Mouse (Mus musculus) mesoderm, embryonic 11.5 days (tissue): ENCODE measurements around the gene Igsf3.
"Not testable (repeated sequence)": the region's sequence is repeated elsewhere in the genome, so short reads cannot be mapped to it uniquely, and the experiment has no call there.

ENCODE experiments used
- DNase-seq: peaks from one replicate; pipeline ENCODE4 v3.0.0-alpha.2; 2012; ENCODE audit warnings: low read depth, low spot score

The Igsf3 gene

DNA sequence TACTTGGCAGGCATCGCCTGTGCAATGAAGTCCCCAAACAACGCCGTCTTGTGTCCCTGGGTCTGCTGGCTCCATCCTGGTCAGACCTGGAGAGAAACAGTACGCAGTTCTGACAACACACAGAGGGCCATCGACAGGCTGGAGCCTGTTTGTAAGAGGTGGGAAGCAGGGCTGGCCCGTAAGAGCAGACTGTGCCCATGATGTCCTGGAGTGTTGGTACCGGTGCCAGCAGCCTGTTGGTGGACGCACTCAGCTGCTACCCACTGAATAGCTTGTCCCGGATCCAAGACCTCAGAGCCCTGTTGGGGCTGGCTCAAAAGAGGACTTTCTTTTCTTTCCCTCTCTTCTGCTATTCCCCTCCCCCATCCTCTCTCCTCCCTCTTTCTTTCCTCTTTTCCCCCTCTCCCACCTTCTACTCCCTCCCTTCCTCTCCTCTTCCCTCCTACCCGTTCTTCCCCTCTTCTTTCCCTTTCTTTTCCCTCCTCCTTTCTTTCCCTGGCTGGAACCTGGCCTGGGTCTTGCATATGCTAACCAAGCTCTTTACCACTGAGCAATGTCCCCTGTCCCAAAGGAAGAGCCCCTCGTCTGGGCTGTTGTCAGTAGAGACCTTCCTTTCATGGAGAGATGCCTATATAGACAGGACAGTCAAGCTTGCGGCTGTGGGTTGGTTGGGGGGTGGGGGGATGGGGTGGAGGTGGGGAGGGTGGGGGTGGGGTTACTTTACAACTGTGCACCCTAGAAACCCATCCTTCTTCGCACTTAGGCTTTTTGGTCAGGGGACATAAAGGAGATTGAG, 27.9 kb downstream of the Igsf3 start:
- DNase-seq, result no peak

GRCm38 (mm10) chr3:101405495-101405894, 28.6 kb downstream of the Igsf3 start:
- no peak for DNase-seq

GRCm38 (mm10) chr3:101406097-101406496, 29.2 kb downstream of the Igsf3 start:
- no peak for DNase-seq

- no peak for DNase-seq
These were observed 30.7 kb downstream of the Igsf3 start for GRCm38 (mm10) chr3:101407568-101407967.

- DNase-seq, result peak; percentile 40
These were observed 32.3 kb downstream of the Igsf3 start for GRCm38 (mm10) chr3:101408953-101409750.

DNA sequence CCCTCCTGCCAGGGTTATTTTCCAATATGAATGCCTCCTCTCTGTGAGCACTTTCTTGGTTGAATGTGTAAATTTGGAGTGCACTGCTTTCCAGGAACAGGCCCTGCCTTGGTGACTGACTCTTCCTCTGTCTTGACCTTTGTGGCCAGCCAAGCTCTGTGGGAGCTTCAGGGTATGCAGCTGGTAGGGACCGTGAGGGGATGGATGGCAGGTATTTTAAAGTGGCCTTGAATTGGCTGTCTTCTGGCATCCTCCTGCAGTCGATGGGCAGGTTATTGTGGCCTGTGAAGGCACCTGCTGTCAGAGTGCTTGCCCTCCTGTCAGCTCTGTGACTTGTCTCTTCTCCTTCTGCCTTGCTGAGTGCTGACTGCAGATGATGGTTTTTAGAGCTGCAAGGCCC, 33.3 kb downstream of the Igsf3 start:
- DNase-seq, result no peak

- no peak for DNase-seq
These were observed 33.9 kb downstream of the Igsf3 start for GRCm38 (mm10) chr3:101410745-101411144.

- DNase-seq, result no peak
These were observed 34.7 kb downstream of the Igsf3 start for GRCm38 (mm10) chr3:101411626-101412025.

GRCm38 (mm10) chr3:101412115-101412514, 35.2 kb downstream of the Igsf3 start:
- no peak for DNase-seq

- DNase-seq, result not testable (repeated sequence)
These were observed 36.1 kb downstream of the Igsf3 start for GRCm38 (mm10) chr3:101413013-101413412.

DNA sequence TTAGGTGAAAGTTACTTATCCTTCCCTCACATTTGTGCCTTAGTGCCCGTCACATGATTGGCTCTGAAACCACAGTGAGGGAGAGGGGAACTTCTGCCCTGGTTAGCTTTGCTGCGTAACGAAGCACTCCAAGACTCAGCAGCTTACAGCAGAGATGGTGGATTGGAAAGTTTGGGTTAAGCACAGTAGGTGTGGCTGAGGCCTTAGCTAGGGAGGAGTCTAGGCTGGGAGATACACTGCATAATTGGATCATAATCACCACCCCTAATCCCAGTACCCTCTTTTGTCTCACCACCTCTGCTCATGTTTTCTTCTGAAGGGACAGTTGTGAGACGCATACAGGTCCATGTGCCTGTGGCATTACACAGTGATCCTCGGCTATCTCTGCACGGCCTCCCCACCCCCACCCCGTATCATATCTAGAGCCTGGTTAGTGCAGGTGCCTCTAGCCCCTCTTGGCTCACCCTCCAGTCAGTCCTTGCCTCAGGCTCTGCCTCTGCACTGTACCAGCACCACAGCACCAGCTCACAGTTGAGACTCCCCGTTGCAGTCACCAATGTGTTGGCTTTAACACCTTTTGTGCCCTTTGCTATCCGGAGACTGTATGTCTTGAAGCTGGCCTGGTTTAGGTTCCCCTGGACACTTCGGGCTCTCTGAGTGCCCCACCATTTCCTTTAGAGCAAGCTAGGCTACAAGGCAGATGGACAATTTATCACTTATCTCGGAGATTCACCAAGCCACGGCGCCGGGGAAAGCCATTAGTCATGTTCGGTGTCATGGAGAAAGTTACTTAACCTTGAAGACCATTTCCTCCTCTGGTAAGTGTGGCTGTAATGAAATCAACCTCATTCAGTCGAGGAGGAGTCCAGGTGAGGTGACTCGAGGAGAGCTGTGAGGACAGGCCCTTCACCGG, 42.1 kb downstream of the Igsf3 start:
- no peak for DNase-seq

DNA sequence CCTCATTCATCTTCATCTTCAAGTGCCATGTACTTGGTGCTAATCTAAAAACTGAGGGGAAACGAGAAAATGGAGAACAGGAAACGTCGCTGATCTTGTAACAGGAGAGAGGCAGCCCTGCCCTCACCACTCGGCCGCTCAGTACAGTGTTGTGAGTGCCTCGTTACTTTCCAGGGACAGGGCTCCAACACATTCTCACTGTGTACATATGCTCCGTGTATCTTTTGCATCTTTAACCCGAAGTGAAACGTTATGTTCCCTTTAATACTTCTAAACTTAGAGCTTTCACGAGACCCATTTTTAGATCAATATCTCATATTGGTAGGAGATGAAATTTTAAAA, 42.7 kb downstream of the Igsf3 start:
- no peak for DNase-seq

DNA sequence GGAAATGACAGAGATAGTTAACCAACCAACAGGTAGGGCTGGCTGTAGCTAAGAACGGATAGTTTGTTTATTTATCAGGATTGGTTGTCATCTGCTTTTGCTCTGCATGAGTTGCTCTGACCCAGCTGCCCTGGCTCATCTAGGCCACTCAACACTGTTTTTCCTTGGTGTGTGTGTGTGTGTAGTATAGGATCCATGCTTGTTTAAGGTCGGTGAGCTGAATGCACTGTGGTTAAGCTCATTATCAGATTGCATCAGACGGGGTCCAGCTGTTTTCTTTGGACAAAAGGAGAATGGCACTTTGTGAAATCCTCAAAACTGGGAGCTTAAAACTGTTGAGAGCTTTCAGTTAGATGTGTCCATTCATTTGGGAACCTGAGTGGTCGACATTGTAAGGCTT, 46.3 kb downstream of the Igsf3 start:
- DNase-seq, result no peak

GRCm38 (mm10) chr3:101424295-101424885, 47.5 kb downstream of the Igsf3 start:
- no peak for DNase-seq

DNA sequence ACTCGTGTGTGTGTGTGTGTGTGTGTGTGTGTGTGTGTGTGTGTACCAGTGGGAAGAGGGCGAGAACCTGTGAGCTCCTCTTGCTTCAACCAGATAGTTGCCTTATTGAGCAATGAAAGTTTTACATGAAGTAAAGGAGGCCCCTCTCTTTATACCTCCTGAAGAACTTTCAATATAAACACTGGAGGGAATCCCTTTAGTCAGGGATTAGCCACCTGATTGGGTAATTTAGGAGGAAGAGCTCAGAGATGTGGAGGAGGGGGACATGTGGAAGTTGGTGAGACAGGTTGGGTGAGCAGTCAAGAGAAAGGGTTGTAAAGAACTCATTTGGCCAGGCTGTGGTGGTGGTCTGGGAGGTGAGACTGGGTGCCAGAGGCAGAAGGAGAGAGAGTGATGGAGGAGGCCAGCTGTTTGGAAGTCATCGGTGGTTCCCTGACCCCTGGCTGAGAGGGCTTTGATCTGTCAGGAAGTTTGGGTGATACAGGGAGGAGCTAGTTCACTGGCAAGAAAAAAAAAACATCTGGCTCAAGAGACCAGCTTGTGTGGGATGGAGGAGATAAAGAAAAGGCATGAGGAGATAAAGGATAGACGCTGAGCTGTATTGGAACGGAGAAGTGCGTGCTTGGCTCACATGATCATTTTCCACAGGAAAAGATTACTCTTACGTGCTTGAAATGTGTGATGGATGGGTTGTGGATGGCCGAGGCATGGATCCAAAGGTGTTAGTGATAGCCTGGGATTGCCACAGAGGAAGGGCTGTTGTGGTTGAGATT, 53.3 kb downstream of the Igsf3 start:
- no peak for DNase-seq

DNA sequence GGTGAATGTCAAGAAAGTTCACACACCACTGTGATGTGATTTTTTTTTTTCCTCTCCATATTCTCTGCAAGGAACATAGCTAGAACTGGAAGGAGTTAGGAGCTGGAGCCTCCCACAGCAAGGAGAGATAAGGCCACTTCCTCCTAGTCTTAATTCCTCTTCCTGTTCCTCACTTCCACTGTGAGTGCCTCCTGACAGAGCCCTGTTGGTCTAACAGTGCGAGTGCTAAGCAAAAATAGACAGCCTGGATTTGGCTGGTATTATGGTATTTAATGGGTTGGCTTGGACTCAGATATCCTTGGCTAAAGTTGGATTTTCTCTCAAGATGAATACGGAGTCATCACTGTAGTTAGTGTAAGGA, 53.9 kb downstream of the Igsf3 start:
- DNase-seq, result no peak

GRCm38 (mm10) chr3:101435672-101436071, 58.8 kb downstream of the Igsf3 start:
- DNase-seq, result no peak

- no peak for DNase-seq
These were observed 59.6 kb downstream of the Igsf3 start for GRCm38 (mm10) chr3:101436469-101436868.

GRCm38 (mm10) chr3:101437021-101437563, 60.2 kb downstream of the Igsf3 start:
- DNase-seq, result no peak

DNA sequence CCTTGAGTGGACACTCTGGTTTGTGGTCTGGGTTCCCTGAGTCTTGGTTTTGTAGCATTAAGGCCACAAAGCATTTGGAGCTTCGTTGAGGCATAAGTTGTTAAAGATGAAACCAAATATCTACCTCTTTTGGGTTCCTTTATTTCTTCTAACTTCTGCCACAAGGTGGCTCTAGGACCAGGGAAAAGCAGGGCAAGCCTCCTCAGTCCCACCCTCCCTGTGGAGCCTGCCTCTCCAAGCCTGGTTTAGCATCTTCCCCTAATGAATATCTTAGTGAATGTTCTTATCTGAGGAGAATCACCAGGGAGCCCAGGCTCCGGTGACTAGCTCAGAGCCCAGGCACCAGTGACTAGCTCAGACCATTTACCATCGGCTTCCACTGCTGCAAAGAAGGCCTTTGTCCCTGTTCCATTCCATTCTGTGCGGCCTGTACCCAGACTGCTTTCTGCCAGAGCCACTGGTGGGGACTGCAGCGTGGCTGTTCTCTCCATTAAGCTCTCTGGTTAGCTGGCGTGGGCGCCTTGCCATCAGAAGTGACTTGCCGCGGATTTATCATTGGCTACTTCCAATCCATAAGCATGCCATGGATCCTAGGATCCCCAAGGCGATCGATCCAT, 66.5 kb downstream of the Igsf3 start:
- no peak for DNase-seq
